Mouse (Mus musculus) limb, embryonic 14.5 days (tissue): ENCODE measurements around the gene Vav2. TPM values are rescaled to one million over a fixed set of nuclear protein-coding genes. Genes with fewer than 3 reads are reported as not detected.

Experiments
- ATAC-seq: fragments of 200-750 bp; cut with Nextera tagmentation; 2 replicates; pipeline ENCODE4 v1.8.0; 2017; ENCODE audit warnings: low read depth, moderate number of reproducible peaks, moderate TSS enrichment; ENCODE audit not compliant: low FRiP score
- DNase-seq: peaks from one replicate; pipeline ENCODE4 v3.0.0-alpha.2; 2015; ENCODE audit warnings: low spot score
- H3K27ac ChIP-seq: fragments of 300-500 bp; sonication (generic); replicated peaks from 2 replicates; pipeline ENCODE4 v1.5.1; 2014; ENCODE audit warnings: low read depth, mild to moderate bottlenecking, low read length, moderate library complexity, mixed read lengths
- H3K27me3 ChIP-seq: fragments of 300-500 bp; sonication (generic); 2 replicates; pipeline ENCODE4 v1.6.1; 2014; ENCODE audit warnings: low read length, mixed read lengths; ENCODE audit not compliant: control insufficient read depth, insufficient read depth
- H3K36me3 ChIP-seq: fragments of 300-500 bp; sonication (generic); 2 replicates; pipeline ENCODE4 v1.6.1; 2014; ENCODE audit warnings: mild to moderate bottlenecking, low read length, moderate library complexity, mixed read lengths; ENCODE audit not compliant: control insufficient read depth, insufficient read depth
- H3K4me1 ChIP-seq: fragments of 300-500 bp; sonication (generic); 2 replicates; pipeline ENCODE4 v1.6.1; 2014; ENCODE audit warnings: antibody characterized with exemption, low read length, mixed read lengths; ENCODE audit not compliant: control insufficient read depth, insufficient read depth
- H3K4me2 ChIP-seq: fragments of 300-500 bp; sonication (generic); replicated peaks from 2 replicates; pipeline ENCODE4 v1.6.1; 2014; ENCODE audit warnings: low read depth, mild to moderate bottlenecking, low read length, moderate library complexity; ENCODE audit not compliant: severe bottlenecking
- H3K4me3 ChIP-seq: fragments of 300-500 bp; sonication (generic); replicated peaks from 2 replicates; pipeline ENCODE4 v1.5.1; 2014; ENCODE audit warnings: low read length
- H3K9ac ChIP-seq: fragments of 300-500 bp; sonication (generic); 2 replicates; pipeline ENCODE4 v1.6.1; 2014; ENCODE audit warnings: mild to moderate bottlenecking, low read depth, low read length, moderate library complexity; ENCODE audit not compliant: severe bottlenecking
- H3K9me3 ChIP-seq: fragments of 300-500 bp; sonication (generic); 2 replicates; pipeline ENCODE4 v1.6.1; 2016; ENCODE audit warnings: low read length; ENCODE audit not compliant: control insufficient read depth
- POLR2A ChIP-seq: fragments of 200-500 bp; IDR thresholded peaks from 2 replicates; pipeline ENCODE4 v1.8.0; 2012; ENCODE audit warnings: inconsistent platforms, mild to moderate bottlenecking, moderate library complexity, borderline replicate concordance; ENCODE audit not compliant: insufficient read depth, insufficient read length; ENCODE audit errors: extremely low read depth
- WGBS: fragments of 180-500 bp; shearing (Covaris S2); extraction: QIAGEN DNeasy Blood & Tissue Kit; methylation state at CpG from one replicate; pipeline ENCODE4 v1.1.7; 2014; 5-methylcytosine and 5-hydroxymethylcytosine counted together
- polyA plus RNA-seq, 2 experiments: library from polyadenylated mRNA; depleted of rRNA in 1 of 2; stranded (reverse) in 1 of 2; unstranded in 1 of 2; fragments of >200 nt; fragmentation: Nextera tagmentation in 1 of 2; extraction: Ambion mirVana in 1 of 2; gene quantifications; 2 replicates each; pipeline versions ENCODE4 v1.2.1 to v1.2.3; 2012 to 2014

The Vav2 gene
- polyA plus RNA-seq, 2 experiments, result 5.9 to 19.6 TPM

GRCm38 (mm10) chr2:27337261-27337660, 89.6 kb downstream of the Vav2 start:
- Histone ChIP-seq H3K27me3 (no peaks in the 10 kb centered on the region), H3K4me2 (no peak overlapping the region), H3K9me3 (no peaks in the 10 kb centered on the region), H3K36me3 (peaks cover 10% of the 10 kb centered on the region; the same call in 1 of the 2 replicates), H3K4me3 (no peak overlapping the region), H3K4me1 (no peaks in the 10 kb centered on the region), H3K9ac (no peak overlapping the region), H3K27ac (no peak overlapping the region)
- no peak for ATAC-seq
- WGBS, result 59% methylated on average over 6 of the region's 6 CpGs
- TF ChIP-seq POLR2A, result no peak
- no peak for DNase-seq

- H3K36me3 ChIP-seq, result peaks cover 10% of the 10 kb centered on the region; the same call in 1 of the 2 replicates
- H3K4me1 ChIP-seq, result no peaks in the 10 kb centered on the region
- DNase-seq, result no peak
- H3K9me3 ChIP-seq, result no peaks in the 10 kb centered on the region
- ATAC-seq, result no peak
- H3K4me3 ChIP-seq, result no peak overlapping the region
- H3K4me2 ChIP-seq, result no peak overlapping the region
- no peak overlapping the region for H3K27ac ChIP-seq
- TF ChIP-seq POLR2A, result no peak
- no peaks in the 10 kb centered on the region for H3K27me3 ChIP-seq
- no peak overlapping the region for H3K9ac ChIP-seq
- 73% methylated on average over 9 of the region's 9 CpGs for WGBS
Observed at GRCm38 (mm10) chr2:27336600-27336999, 90.2 kb downstream of the Vav2 start.

- no peak for ATAC-seq
- Histone ChIP-seq H3K27ac (no peak overlapping the region), H3K36me3 (peaks cover 10% of the 10 kb centered on the region; the same call in 1 of the 2 replicates), H3K4me2 (no peak overlapping the region), H3K4me1 (no peaks in the 10 kb centered on the region), H3K27me3 (no peaks in the 10 kb centered on the region), H3K9me3 (no peaks in the 10 kb centered on the region), H3K9ac (no peak overlapping the region), H3K4me3 (no peak overlapping the region)
- no peak for TF ChIP-seq POLR2A
- no peak for DNase-seq
- 91% methylated on average over 4 of the region's 4 CpGs for WGBS
Observed at GRCm38 (mm10) chr2:27334816-27335215, 92.0 kb downstream of the Vav2 start.

GRCm38 (mm10) chr2:27331560-27331959, 95.3 kb downstream of the Vav2 start:
- Histone ChIP-seq H3K9ac (no peak overlapping the region), H3K4me2 (no peak overlapping the region), H3K27ac (no peak overlapping the region), H3K4me3 (no peak overlapping the region), H3K4me1 (no peaks in the 10 kb centered on the region), H3K36me3 (peaks cover 10% of the 10 kb centered on the region; the same call in 1 of the 2 replicates), H3K27me3 (no peaks in the 10 kb centered on the region), H3K9me3 (no peaks in the 10 kb centered on the region)
- WGBS, result 87% methylated on average over 5 of the region's 5 CpGs
- DNase-seq, result no peak
- no peak for TF ChIP-seq POLR2A
- no peak for ATAC-seq

- Histone ChIP-seq H3K27me3 (no peaks in the 10 kb centered on the region), H3K36me3 (peaks cover 4% of the 10 kb centered on the region; the same call in 1 of the 2 replicates), H3K9me3 (no peaks in the 10 kb centered on the region), H3K4me3 (no peak overlapping the region), H3K9ac (no peak overlapping the region), H3K4me2 (no peak overlapping the region), H3K4me1 (0 out of 2 replicates have a peak, but pooled peaks cover 3% of the 10 kb centered on the region), H3K27ac (no peak overlapping the region)
- 57% methylated on average over 8 of the region's 8 CpGs for WGBS
- no peak for DNase-seq
- no peak for TF ChIP-seq POLR2A
- no peak for ATAC-seq
Observed at GRCm38 (mm10) chr2:27330446-27330845, 96.4 kb downstream of the Vav2 start.

GRCm38 (mm10) chr2:27329386-27330060, 97.3 kb downstream of the Vav2 start:
- no peaks in the 10 kb centered on the region for H3K27me3 ChIP-seq

More at GRCm38 (mm10) chr2:27329386-27330060, 97.3 kb downstream of the Vav2 start:
- H3K4me3 ChIP-seq, result no peak overlapping the region
- no peaks in the 10 kb centered on the region for H3K9me3 ChIP-seq
- H3K27ac ChIP-seq, result no peak overlapping the region
- no peak for DNase-seq
- no peak overlapping the region for H3K4me2 ChIP-seq
- no peaks in the 10 kb centered on the region for H3K36me3 ChIP-seq
- no peak for ATAC-seq
- no peak for TF ChIP-seq POLR2A
- 0 out of 2 replicates have a peak, but pooled peaks cover 3% of the 10 kb centered on the region for H3K4me1 ChIP-seq
- no peak overlapping the region for H3K9ac ChIP-seq
- WGBS, result 84% methylated on average over 10 of the region's 10 CpGs
